Mouse (Mus musculus) neural tube, embryonic 12.5 days (tissue): Measurements from ENCODE around the gene Plekhg5. TPM values are rescaled to one million over a fixed set of nuclear protein-coding genes. Genes with fewer than 3 reads are reported as not detected.

ENCODE experiments used
- ATAC-seq: fragments of 200-750 bp; cut with Nextera tagmentation; 2 replicates; pipeline ENCODE4 v1.8.0; 2017; ENCODE audit warnings: low read depth, mild to moderate bottlenecking, moderate TSS enrichment, moderate library complexity; ENCODE audit not compliant: low FRiP score
- H3K27ac ChIP-seq: fragments of 300-500 bp; sonication (generic); 2 replicates; pipeline ENCODE4 v1.5.1; 2016
- H3K27me3 ChIP-seq: fragments of 300-500 bp; sonication (generic); replicated peaks from 2 replicates; pipeline ENCODE4 v1.6.1; 2016; ENCODE audit warnings: mild to moderate bottlenecking
- H3K36me3 ChIP-seq: fragments of 300-500 bp; sonication (generic); 2 replicates; pipeline ENCODE4 v1.6.1; 2016; ENCODE audit warnings: mild to moderate bottlenecking
- H3K4me1 ChIP-seq: fragments of 300-500 bp; sonication (generic); 2 replicates; pipeline ENCODE4 v1.6.1; 2016
- H3K4me2 ChIP-seq: fragments of 300-500 bp; sonication (generic); replicated peaks from 2 replicates; pipeline ENCODE4 v1.6.1; 2016; ENCODE audit warnings: mild to moderate bottlenecking
- H3K4me3 ChIP-seq: fragments of 300-500 bp; sonication (generic); 2 replicates; pipeline ENCODE4 v1.5.1; 2016
- H3K9ac ChIP-seq: fragments of 300-500 bp; sonication (generic); 2 replicates; pipeline ENCODE4 v1.6.1; 2016; ENCODE audit warnings: mild to moderate bottlenecking
- H3K9me3 ChIP-seq: fragments of 300-500 bp; sonication (generic); 2 replicates; pipeline ENCODE4 v1.6.1; 2016; ENCODE audit warnings: mild to moderate bottlenecking
- WGBS: fragments of 180-500 bp; shearing (Covaris S2); methylation state at CpG from one replicate; pipeline ENCODE4 v1.1.7; 2016; 5-methylcytosine and 5-hydroxymethylcytosine counted together
- polyA plus RNA-seq: library from polyadenylated mRNA; unstranded; fragments of >200 nt; fragmentation: Nextera tagmentation; extraction: Ambion mirVana; gene quantifications from 2 replicates; pipeline ENCODE4 v1.2.1, GENCODE M21; 2016

The Plekhg5 gene
- polyA plus RNA-seq, 1 experiment from 2014 or later: 10.6 TPM

DNA sequence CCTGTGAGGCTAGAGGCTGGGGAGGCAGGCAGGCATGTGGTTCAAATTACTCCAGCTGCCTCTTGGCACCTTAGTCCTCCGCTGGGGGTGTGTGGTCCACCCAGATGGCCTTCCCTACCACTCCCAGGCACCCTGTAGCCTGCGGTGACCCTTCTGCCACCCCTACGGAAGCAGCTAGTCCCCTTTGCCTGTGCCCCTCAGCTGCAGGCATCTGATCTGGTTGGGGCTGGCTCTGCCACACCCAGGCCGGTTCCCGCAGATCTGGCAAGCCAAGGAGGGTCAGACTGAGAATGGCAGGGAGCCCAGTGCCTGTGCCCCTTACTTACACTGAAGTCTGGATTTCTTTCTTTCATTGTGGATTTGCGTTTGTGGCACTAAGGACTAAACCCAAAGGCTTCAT lies 1.4 kb downstream of the Plekhg5 start:
- WGBS: 87% methylated on average over 6 of the region's 6 CpGs
- no peaks in the 10 kb centered on the region for H3K36me3 ChIP-seq
- 0 out of 2 replicates have a peak, but pooled peaks cover 4% of the 10 kb centered on the region for H3K4me1 ChIP-seq

GRCm38 (mm10) chr4:152074548-152074947 lies 2.2 kb downstream of the Plekhg5 start:
- H3K9me3 ChIP-seq: no peaks in the 10 kb centered on the region
- H3K36me3 ChIP-seq: no peaks in the 10 kb centered on the region
- ATAC-seq: no peak
- H3K27ac ChIP-seq: no peak overlapping the region
- H3K4me1 ChIP-seq: 0 out of 2 replicates have a peak, but pooled peaks cover 4% of the 10 kb centered on the region
- 81% methylated on average over 9 of the region's 9 CpGs for WGBS
- H3K9ac ChIP-seq: no peak overlapping the region
- no peaks in the 10 kb centered on the region for H3K27me3 ChIP-seq
- no peak overlapping the region for H3K4me3 ChIP-seq
- H3K4me2 ChIP-seq: no peak overlapping the region

More for the DNA sequence above, 1.4 kb downstream of the Plekhg5 start:
- no peak for ATAC-seq
- Histone ChIP-seq H3K9me3 (no peaks in the 10 kb centered on the region), H3K27ac (no peak overlapping the region), H3K4me3 (no peak overlapping the region), H3K9ac (no peak overlapping the region), H3K27me3 (no peaks in the 10 kb centered on the region), H3K4me2 (no peak overlapping the region)

GRCm38 (mm10) chr4:152077191-152077590 lies 4.9 kb downstream of the Plekhg5 start:
- H3K27ac ChIP-seq: no peak overlapping the region
- H3K4me1 ChIP-seq: 0 out of 2 replicates have a peak, but pooled peaks cover 4% of the 10 kb centered on the region
- no peaks in the 10 kb centered on the region for H3K36me3 ChIP-seq
- no peak for ATAC-seq
- no peaks in the 10 kb centered on the region for H3K27me3 ChIP-seq
- H3K4me2 ChIP-seq: no peak overlapping the region
- no peak overlapping the region for H3K4me3 ChIP-seq
- no peak overlapping the region for H3K9ac ChIP-seq
- 93% methylated on average over 9 of the region's 9 CpGs for whole genome bisulfite sequencing
- H3K9me3 ChIP-seq: no peaks in the 10 kb centered on the region

DNA sequence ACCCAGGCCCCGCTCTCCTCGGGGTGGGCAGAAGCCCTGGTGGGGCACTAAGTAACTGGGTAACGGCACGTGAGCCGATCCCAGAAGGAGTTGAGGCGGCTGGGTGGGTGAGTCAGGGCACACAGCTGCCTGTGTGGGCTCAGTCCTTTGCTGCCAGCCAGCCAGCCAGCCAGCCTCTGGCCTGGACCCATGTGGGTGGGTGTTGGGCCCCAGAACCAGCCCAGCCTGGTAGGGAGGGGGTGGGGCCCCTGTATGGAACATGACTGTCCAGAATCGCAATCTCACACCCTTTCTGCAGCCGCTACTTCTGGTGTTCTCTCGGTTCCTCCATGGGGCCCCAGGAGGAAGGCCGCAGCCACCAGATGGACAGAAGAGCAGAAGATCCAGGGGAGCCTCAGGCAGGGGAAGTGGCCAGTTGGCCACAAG lies 5.8 kb downstream of the Plekhg5 start:
- WGBS: 94% methylated on average over 10 of the region's 10 CpGs
- no peak overlapping the region for H3K27ac ChIP-seq
- no peak overlapping the region for H3K9ac ChIP-seq
- H3K36me3 ChIP-seq: no peaks in the 10 kb centered on the region
- no peaks in the 10 kb centered on the region for H3K27me3 ChIP-seq
- no peak overlapping the region for H3K4me2 ChIP-seq
- H3K4me3 ChIP-seq: no peak overlapping the region
- H3K4me1 ChIP-seq: no peaks in the 10 kb centered on the region
- no peak for ATAC-seq
- no peaks in the 10 kb centered on the region for H3K9me3 ChIP-seq

- no peak overlapping the region for H3K9ac ChIP-seq
- no peak overlapping the region for H3K27ac ChIP-seq
- no peaks in the 10 kb centered on the region for H3K4me1 ChIP-seq
- ATAC-seq: no peak
- no peak overlapping the region for H3K4me2 ChIP-seq
- H3K36me3 ChIP-seq: no peaks in the 10 kb centered on the region
- no peak overlapping the region for H3K4me3 ChIP-seq
- no peaks in the 10 kb centered on the region; the same call in 1 of the 2 replicates for H3K27me3 ChIP-seq
- WGBS: 96% methylated on average over 3 of the region's 3 CpGs
- no peaks in the 10 kb centered on the region for H3K9me3 ChIP-seq
Measured at GRCm38 (mm10) chr4:152079261-152079660, 7.0 kb downstream of the Plekhg5 start.

DNA sequence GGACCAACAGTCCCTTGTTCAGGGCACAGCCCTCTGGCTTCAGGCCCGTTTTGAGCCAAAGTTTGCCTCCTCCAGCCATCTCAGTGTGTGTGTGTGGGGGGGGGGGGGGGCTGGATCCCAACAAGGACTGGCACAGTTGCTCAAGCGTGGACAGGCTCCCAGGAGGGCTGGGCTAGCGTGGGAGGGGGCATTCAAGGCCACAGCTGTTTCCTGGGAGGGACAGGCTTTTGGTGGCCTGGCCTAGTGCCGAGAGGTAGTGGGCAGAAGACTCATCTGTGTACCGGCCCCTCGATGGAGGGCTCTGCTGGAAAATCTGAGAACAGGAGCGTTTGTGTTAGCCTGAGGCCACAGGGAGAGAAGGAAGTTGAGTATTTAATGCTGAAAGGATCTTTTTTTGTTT lies 7.6 kb downstream of the Plekhg5 start:
- Histone ChIP-seq H3K27ac (no peak overlapping the region), H3K27me3 (no peaks in the 10 kb centered on the region; the same call in 1 of the 2 replicates), H3K4me3 (no peak overlapping the region), H3K4me2 (no peak overlapping the region), H3K36me3 (no peaks in the 10 kb centered on the region), H3K9ac (no peak overlapping the region), H3K9me3 (no peaks in the 10 kb centered on the region), H3K4me1 (no peaks in the 10 kb centered on the region)
- WGBS: 81% methylated on average over 7 of the region's 7 CpGs
- ATAC-seq: no peak

DNA sequence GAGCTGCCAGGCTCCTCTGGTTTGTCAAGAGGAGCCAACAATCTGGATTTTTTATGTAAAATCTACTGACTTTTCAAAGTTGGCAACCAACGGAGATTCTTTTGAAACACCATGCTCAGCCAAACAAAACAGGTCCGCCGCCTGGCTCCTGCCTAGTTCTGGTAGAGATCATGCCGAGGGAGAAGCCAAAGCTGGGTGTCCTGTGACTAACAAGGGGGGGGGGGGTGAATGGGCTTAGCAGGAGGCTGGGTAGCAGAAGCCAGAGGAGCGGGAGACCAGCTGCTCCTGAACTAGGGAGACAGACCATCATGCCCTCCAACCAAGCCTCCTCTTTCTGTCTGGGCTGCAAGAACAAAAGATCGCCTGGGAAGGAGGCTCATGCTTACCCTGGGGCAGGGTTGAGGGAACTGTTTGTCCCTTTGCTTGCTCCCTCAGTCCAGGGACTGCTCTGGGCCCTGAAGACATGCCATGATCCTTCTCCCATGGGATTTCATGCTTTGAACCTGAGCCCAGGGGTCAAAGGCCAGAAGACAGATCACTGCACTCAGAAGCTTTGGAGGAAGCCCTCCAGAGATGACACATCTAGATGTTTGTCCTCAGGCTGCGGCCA lies 11.4 kb downstream of the Plekhg5 start:
- ATAC-seq: no peak
- no peak overlapping the region for H3K4me3 ChIP-seq
- peaks cover 20% of the 10 kb centered on the region for H3K4me1 ChIP-seq
- H3K4me2 ChIP-seq: no peak overlapping the region
- H3K36me3 ChIP-seq: no peaks in the 10 kb centered on the region
- no peak overlapping the region for H3K9ac ChIP-seq
- H3K9me3 ChIP-seq: no peaks in the 10 kb centered on the region
- peaks cover 3% of the 10 kb centered on the region; the same call in 1 of the 2 replicates for H3K27me3 ChIP-seq
- H3K27ac ChIP-seq: no peak overlapping the region
- 63% methylated on average over 7 of the region's 7 CpGs for WGBS

DNA sequence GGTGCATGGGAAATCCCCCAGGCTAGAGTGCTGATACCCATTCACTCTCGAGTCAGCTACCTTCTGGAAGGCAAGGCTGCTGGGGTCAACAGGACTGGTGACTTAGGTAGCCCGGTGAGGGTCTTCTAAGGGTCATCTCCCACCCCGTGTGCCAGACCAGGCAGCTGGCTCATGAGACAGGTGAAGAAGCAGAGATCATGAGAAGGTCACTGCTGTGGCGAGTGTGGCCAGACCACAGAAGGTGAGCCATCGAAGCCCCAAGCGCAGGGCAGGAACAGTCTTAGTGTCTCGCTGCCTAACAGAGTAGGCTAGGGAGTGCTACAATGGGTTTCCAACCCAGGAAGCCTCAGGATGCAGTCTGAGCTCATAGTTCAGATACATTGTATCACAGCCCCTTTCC lies 12.3 kb downstream of the Plekhg5 start:
- Histone ChIP-seq H3K4me1 (peaks cover 21% of the 10 kb centered on the region), H3K36me3 (no peaks in the 10 kb centered on the region), H3K27me3 (peaks cover 3% of the 10 kb centered on the region; the same call in 1 of the 2 replicates), H3K9ac (no peak overlapping the region), H3K4me3 (no peak overlapping the region), H3K4me2 (no peak overlapping the region), H3K27ac (no peak overlapping the region), H3K9me3 (no peaks in the 10 kb centered on the region)
- WGBS: 88% methylated on average over 7 of the region's 7 CpGs
- ATAC-seq: no peak

DNA sequence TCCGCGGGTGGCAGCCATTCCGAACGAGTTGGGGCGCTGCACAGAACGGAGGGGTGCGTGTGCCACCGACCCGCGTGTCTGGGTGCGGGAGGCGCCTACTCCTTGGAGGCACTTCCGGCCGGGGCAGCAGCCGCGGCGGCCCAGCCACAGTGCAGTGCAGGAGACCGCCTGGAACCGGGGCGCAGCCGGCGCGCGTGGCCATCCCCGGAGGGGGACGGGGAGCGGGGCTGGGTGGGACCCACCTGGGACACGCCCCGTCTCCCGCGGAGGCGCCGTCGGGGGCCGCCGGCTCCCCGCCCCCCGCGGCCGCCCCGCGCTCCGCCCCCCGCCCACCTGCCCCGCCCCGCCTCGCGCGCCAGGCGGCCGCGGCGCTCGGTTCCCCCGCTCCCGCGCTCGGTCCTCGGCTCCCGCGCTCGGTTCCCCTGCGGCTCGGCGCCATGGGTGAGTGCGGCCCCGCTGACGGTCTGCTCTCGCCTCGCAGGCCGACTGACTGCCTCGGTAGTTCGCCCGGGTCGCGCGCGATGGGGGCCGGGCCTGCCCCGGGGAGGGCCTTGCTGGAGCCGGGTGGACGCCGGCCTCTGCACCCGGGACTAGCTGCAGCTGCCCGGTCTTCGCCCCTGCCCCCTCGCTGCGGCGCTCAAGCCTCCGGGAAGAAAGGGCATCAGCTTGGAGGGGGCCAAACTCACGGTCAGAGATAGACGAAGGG lies 14.4 kb downstream of the Plekhg5 start:
- WGBS: under 1% methylated on average over 89 of the region's 92 CpGs
- peak; percentile 82 for ATAC-seq
- Histone ChIP-seq H3K27me3 (peaks cover 3% of the 10 kb centered on the region; the same call in 1 of the 2 replicates), H3K36me3 (no peaks in the 10 kb centered on the region), H3K9me3 (no peaks in the 10 kb centered on the region), H3K9ac (peak overlapping the region; percentile 86), H3K27ac (no peak overlapping the region), H3K4me2 (peak overlapping the region; percentile 93), H3K4me1 (peaks cover 21% of the 10 kb centered on the region), H3K4me3 (peak overlapping the region; percentile 70)

DNA sequence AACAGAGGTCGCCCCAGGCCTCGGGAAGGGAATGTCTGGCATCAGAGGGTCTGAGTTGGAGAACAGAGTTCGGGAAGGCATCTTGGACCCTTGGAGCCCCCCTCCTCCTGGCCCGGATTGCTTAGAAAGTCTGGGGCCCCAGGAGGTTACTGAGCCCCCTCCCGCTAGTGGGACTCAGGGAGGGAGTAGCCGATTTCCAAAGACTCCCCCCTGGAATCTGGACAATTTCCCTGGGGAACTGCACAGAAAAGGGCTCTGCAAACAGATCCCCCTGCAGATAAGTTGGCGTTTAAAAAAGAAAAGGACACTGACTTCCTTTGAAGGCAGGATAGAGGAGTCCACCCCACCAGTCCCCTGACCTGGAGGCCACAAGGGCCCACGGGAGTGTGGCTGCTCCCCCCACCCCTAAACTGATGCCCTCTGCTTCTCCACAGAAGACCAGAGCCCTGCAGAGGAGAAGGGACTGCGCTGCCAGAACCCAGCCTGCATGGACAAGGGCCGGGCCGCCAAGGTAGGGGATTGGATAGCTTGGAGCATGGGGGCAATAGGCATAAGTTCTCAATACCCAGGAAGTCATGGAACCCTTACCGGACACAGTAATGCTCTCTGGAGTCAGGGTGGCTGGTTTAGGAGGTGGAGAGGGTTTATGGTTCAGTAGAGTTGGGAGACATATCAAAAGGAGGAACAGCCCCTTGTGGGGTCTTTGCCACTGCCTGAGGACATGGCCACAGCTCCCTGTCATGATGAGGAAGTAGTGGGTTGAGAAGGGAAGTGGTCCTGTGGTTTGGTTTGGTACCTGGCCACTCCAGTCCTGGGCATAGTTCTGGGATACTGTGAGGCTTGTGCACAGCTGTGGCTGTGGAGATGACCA lies 15.1 kb downstream of the Plekhg5 start:
- H3K27me3 ChIP-seq: peaks cover 3% of the 10 kb centered on the region; the same call in 1 of the 2 replicates
- peak overlapping the region; percentile 93 for H3K4me2 ChIP-seq
- H3K36me3 ChIP-seq: no peaks in the 10 kb centered on the region
- H3K9ac ChIP-seq: peak overlapping the region; percentile 86
- peak overlapping the region; percentile 70 for H3K4me3 ChIP-seq
- ATAC-seq: peak; percentile 29; the same call in 1 of the 2 replicates
- no peak overlapping the region for H3K27ac ChIP-seq
- WGBS: 3% methylated on average over 12 of the region's 12 CpGs
- H3K9me3 ChIP-seq: no peaks in the 10 kb centered on the region
- peaks cover 21% of the 10 kb centered on the region for H3K4me1 ChIP-seq

GRCm38 (mm10) chr4:152088133-152088532 lies 15.8 kb downstream of the Plekhg5 start:
- H3K4me2 ChIP-seq: peak overlapping the region; percentile 93
- H3K4me1 ChIP-seq: peaks cover 25% of the 10 kb centered on the region
- no peak overlapping the region for H3K27ac ChIP-seq
- peak overlapping the region; percentile 7; the same call in 1 of the 2 replicates for H3K4me3 ChIP-seq
- H3K36me3 ChIP-seq: no peaks in the 10 kb centered on the region
- H3K9ac ChIP-seq: no peak overlapping the region; the same call in 1 of the 2 replicates
- whole genome bisulfite sequencing: 33% methylated on average over 4 of the region's 4 CpGs
- no peaks in the 10 kb centered on the region for H3K9me3 ChIP-seq
- ATAC-seq: no peak
- H3K27me3 ChIP-seq: peaks cover 3% of the 10 kb centered on the region; the same call in 1 of the 2 replicates
